8 mouse cellular contexts compared by ENCODE assay signal in the genomic region with DNA sequence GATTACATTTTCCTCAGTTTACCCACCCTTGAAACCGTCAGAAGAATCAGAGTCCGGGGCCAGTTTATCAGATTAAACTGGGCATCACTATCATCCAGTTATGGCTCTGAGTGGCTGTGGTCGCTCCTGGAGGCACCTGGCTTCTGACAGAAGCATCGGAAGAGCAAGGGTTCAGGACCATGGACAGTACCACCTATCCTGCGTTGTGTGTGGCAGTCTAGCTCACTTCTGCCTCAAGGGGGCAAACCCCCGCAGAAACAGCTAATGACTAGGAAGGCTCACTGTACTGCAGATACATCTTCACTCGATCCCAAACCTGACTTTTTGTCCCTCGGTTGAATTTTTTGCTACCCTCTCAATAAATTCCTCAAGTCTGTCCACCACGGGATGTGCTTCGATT.
DNase-seq lines count a peak whose midpoint lies in the region; ATAC-seq and TF ChIP-seq lines count a peak whose summit lies in the region.

No protein-coding gene starts in this region.

- DNase-seq in heart, postnatal 14 days = peak; percentile 24 to 49
- DNase-seq in c-Kit-positive CD71-negative TER-119-negative erythroid progenitor cells, embryonic 14.5 days (ENCODE audit: low read depth) = peak; percentile 47
- peak; percentile 20 to 33 (median 24) for DNase-seq in liver, embryonic 14.5 days (ENCODE audit: low read depth in 3 of 3, low spot score in 3 of 3)
- no peak for DNase-seq in cerebellum, postnatal 36 days
- no peak for DNase-seq in left cerebral cortex, postnatal 10 days (ENCODE audit: extremely low spot score in 1 of 2, low spot score in 2 of 2)

- H3K79me3 ChIP-seq in C2C12 (ENCODE audit: low read depth) = no peaks in the 10 kb centered on the region

- H3K9ac ChIP-seq in heart, embryonic 12.5 days = no peak overlapping the region
- no peak overlapping the region for H3K9ac ChIP-seq in liver, embryonic 14.5 days (replicated peaks)

- H3K27me3 ChIP-seq in heart, embryonic 12.5 days (replicated peaks) = peaks cover 42% of the 10 kb centered on the region
- peaks cover 51% of the 10 kb centered on the region for H3K27me3 ChIP-seq in C2C12 (ENCODE audit: control insufficient read depth, insufficient read depth, insufficient read length)
- no peaks in the 10 kb centered on the region for H3K27me3 ChIP-seq in liver, embryonic 14.5 days (ENCODE audit: control insufficient read depth, insufficient read depth, low read length)

- no peak for TF ChIP-seq EP300 in liver, embryonic 14.5 days (IDR thresholded peaks at IDR 0.05; ENCODE audit: low read depth)

- 13% methylated on average over 10 of the region's 10 CpGs for WGBS in heart, embryonic 12.5 days
- WGBS in liver, embryonic 14.5 days (ENCODE audit: insufficient replicate concordance) = 17% methylated on average over 10 of the region's 10 CpGs

- H3ac ChIP-seq in C2C12 (ENCODE audit: control insufficient read depth, insufficient read length, low read depth) = no peak overlapping the region

- no peak for ATAC-seq in heart, embryonic 12.5 days (ENCODE audit: insufficient number of reproducible peaks, low FRiP score)
- ATAC-seq in liver, embryonic 14.5 days (ENCODE audit: insufficient read depth) = no peak
- ATAC-seq in erythroid progenitor cell, adult 5-6 weeks (replicated peaks; ENCODE audit: low FRiP score, poor library complexity, severe bottlenecking) = no peak

- no peak overlapping the region for H3K4me2 ChIP-seq in heart, embryonic 12.5 days
- H3K4me2 ChIP-seq in liver, embryonic 14.5 days (ENCODE audit: low read depth) = no peak overlapping the region

- H3K9me3 ChIP-seq in heart, embryonic 12.5 days (replicated peaks) = no peaks in the 10 kb centered on the region
- no peaks in the 10 kb centered on the region for H3K9me3 ChIP-seq in liver, embryonic 14.5 days (ENCODE audit: control insufficient read depth, low read length)

- no peaks in the 10 kb centered on the region for H3K36me3 ChIP-seq in heart, embryonic 12.5 days
- no peaks in the 10 kb centered on the region for H3K36me3 ChIP-seq in C2C12 (ENCODE audit: control insufficient read depth, insufficient read depth)
- no peaks in the 10 kb centered on the region for H3K36me3 ChIP-seq in liver, embryonic 14.5 days (replicated peaks; ENCODE audit: control insufficient read depth, insufficient read depth, low read depth)

- peaks cover 9% of the 10 kb centered on the region; the same call in 1 of the 2 replicates for H3K4me1 ChIP-seq in heart, embryonic 12.5 days (replicated peaks)
- no peaks in the 10 kb centered on the region for H3K4me1 ChIP-seq in liver, embryonic 14.5 days (replicated peaks; ENCODE audit: control insufficient read depth in 2 of 2, insufficient read depth in 2 of 2, low read length in 1 of 2)

- TF ChIP-seq CTCF in C2C12 (IDR thresholded peaks at IDR 0.05; ENCODE audit: control insufficient read depth, insufficient read depth, insufficient read length) = peak; percentile 29
- peak; percentile 54 for TF ChIP-seq CTCF in liver, embryonic 14.5 days (IDR thresholded peaks at IDR 0.05; ENCODE audit: low read depth)

- H3K4me3 ChIP-seq in heart, embryonic 12.5 days = no peak overlapping the region
- H3K4me3 ChIP-seq in C2C12 (ENCODE audit: insufficient read depth, poor library complexity, severe bottlenecking) = no peak overlapping the region
- H3K4me3 ChIP-seq in liver, embryonic 14.5 days (ENCODE audit: insufficient read depth in 1 of 2, low read depth in 2 of 2, low read length in 2 of 2) = no peak overlapping the region

- no peaks in the 10 kb centered on the region for H3K79me2 ChIP-seq in C2C12 (ENCODE audit: control insufficient read depth, insufficient read depth)

- intact Hi-C loops in heart, postnatal 14 days (cut with DNase I) = no loop called here
- intact Hi-C loops in left cerebral cortex, postnatal 10 days (cut with DNase I) = no loop called here

- no peak overlapping the region for H3K27ac ChIP-seq in heart, embryonic 12.5 days (ENCODE audit: poor library complexity, severe bottlenecking)
- no peak overlapping the region for H3K27ac ChIP-seq in liver, embryonic 14.5 days

TF ChIP-seq in C2C12, 6 proteins besides CTCF, POLR2A, EP300 and RAD21:
- TF ChIP-seq USF1 (IDR thresholded peaks at IDR 0.05; ENCODE audit: low read depth) (no peak), MAX (IDR thresholded peaks at IDR 0.05) (peak; percentile 68)
TF ChIP-seq in C2C12: peak in this region for 1.

Comparison
In these comparisons a context has a peak if more than half of its experiments do, and no peak if none do; other contexts are left out.
1. DNase-seq: peak in heart, postnatal 14 days (2 of 2), c-Kit-positive CD71-negative TER-119-negative erythroid progenitor cells, embryonic 14.5 days (single experiment) and liver, embryonic 14.5 days (3 of 3); none in cerebellum, postnatal 36 days (0 of 2) and left cerebral cortex, postnatal 10 days (0 of 2).